Mouse (Mus musculus): ENCODE measurements around the gene Myf6. TPM values are rescaled to one million over a fixed set of nuclear protein-coding genes. Genes with fewer than 3 reads are reported as not detected.

Myf6 gene
- polyA plus RNA-seq (2015; fragmentation: Nextera tagmentation; extraction: Ambion mirVana), result 0.15 TPM in 1 of 2 replicates, not detected in the other

DNA sequence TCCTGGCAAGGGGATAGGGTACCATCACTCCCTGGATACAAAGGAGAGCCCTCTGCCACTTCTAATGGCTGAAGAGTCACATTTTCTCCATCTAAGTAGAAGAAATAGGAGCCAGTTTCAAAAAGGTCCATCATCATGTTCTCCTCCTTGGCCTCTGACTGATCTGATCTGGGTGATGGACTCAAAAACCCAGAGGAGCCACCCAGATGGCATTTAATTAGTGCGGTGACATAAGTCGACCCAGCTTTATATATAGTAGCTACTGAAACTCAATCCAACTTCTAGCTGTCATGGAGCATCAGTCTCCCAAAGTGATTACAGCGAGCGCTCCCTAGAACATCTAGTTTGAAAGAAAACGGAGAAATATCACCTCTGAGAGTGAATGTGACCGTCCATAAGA, at the start of gene Myf6:
Gene Myf6, minus strand, starts transcription at position 170 of the 400 bp plus-strand sequence.
- H3K36me3 ChIP-seq, result no peaks in the 10 kb centered on the region
- peak within 1 kb of the TSS; percentile 46 for H3K4me2 ChIP-seq
- no peak within 1 kb of the TSS for H3K27ac ChIP-seq (replicated peaks)
- H3K4me3 ChIP-seq, result 0 out of 2 replicates have a peak within 1 kb of the TSS, but pooled peaks have one; percentile 20
- H3K9me3 ChIP-seq, result no peaks in the 10 kb centered on the region
- H3K4me1 ChIP-seq (replicated peaks), result peaks cover 7% of the 10 kb centered on the region; the same call in 1 of the 2 replicates
- H3K27me3 ChIP-seq, result no peaks in the 10 kb centered on the region
- WGBS, result 91% methylated on average over 6 of the region's 6 CpGs
- H3K9ac ChIP-seq, result no peak within 1 kb of the TSS
- ATAC-seq (ENCODE audit: low read depth), result no peak

- Histone ChIP-seq H3K4me1 (replicated peaks) (no peaks in the 10 kb centered on the region), H3K9ac (no peak overlapping the region), H3K27me3 (no peaks in the 10 kb centered on the region), H3K27ac (replicated peaks) (no peak overlapping the region), H3K4me2 (no peak overlapping the region), H3K36me3 (no peaks in the 10 kb centered on the region), H3K4me3 (no peak overlapping the region), H3K9me3 (no peaks in the 10 kb centered on the region)
- 14% methylated on average over 1 of the region's 1 CpGs for WGBS
- no peak for ATAC-seq (ENCODE audit: low read depth)
Observed at GRCm38 (mm10) chr10:107543026-107543425, 48.5 kb upstream of the Myf6 start.

DNA sequence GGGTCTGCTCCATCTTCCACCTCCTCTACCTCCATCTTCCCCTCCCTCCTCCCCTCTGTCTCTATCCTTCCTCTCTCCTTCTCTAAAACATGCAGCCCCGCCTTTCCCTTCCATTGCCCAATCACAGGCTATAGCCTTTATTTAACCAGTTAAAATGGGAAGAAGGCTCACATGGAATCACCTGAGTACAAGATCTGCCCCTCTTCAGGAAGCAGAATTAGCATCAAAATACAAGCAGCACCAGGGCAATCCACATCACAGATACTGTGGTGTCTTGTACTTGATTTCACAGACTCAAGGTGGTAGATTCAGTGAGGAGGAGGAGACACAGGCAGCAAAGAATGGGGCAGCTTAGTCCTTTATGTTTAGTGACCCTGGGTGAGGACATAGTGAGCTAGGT, 34.2 kb upstream of the Myf6 start:
- Histone ChIP-seq H3K9me3 (no peaks in the 10 kb centered on the region), H3K4me3 (no peak overlapping the region), H3K9ac (no peak overlapping the region), H3K36me3 (no peaks in the 10 kb centered on the region), H3K27ac (replicated peaks) (no peak overlapping the region), H3K4me2 (no peak overlapping the region), H3K4me1 (replicated peaks) (no peaks in the 10 kb centered on the region), H3K27me3 (no peaks in the 10 kb centered on the region)
- WGBS, result 76% methylated on average over 1 of the region's 1 CpGs
- ATAC-seq (ENCODE audit: low read depth), result no peak

GRCm38 (mm10) chr10:107519216-107519615, 24.7 kb upstream of the Myf6 start:
- no peaks in the 10 kb centered on the region for H3K27me3 ChIP-seq
- H3K4me3 ChIP-seq, result no peak overlapping the region
- WGBS, result 86% methylated on average over 5 of the region's 5 CpGs
- H3K9ac ChIP-seq, result no peak overlapping the region
- no peaks in the 10 kb centered on the region for H3K4me1 ChIP-seq (replicated peaks)
- no peak for ATAC-seq (ENCODE audit: low read depth)
- H3K4me2 ChIP-seq, result no peak overlapping the region
- H3K36me3 ChIP-seq, result no peaks in the 10 kb centered on the region
- H3K27ac ChIP-seq (replicated peaks), result no peak overlapping the region
- H3K9me3 ChIP-seq, result no peaks in the 10 kb centered on the region

GRCm38 (mm10) chr10:107516641-107517040, 22.1 kb upstream of the Myf6 start:
- Histone ChIP-seq H3K4me3 (no peak overlapping the region), H3K4me2 (no peak overlapping the region), H3K9ac (no peak overlapping the region), H3K4me1 (replicated peaks) (no peaks in the 10 kb centered on the region), H3K36me3 (no peaks in the 10 kb centered on the region), H3K27me3 (no peaks in the 10 kb centered on the region), H3K27ac (replicated peaks) (no peak overlapping the region), H3K9me3 (no peaks in the 10 kb centered on the region)
- 71% methylated on average over 7 of the region's 7 CpGs for WGBS
- ATAC-seq (ENCODE audit: low read depth), result no peak

DNA sequence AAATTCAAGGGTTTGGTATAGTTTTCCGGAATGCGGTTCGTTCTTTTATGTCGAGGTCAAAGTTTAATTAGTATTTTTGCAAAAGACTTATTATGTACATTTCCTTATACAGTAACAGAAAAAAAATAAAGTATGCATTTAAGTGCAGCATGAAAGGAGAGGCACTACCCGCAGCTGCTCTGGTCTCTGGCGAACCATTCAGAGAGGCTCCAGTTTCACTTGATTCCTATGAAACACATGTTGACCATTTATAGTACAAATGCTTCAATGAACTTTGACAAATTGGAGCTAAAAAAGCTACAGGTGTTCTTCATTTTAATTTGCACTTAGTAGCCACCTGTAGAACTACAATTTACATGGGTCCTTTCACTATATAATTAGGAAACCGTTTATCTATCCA, 20.2 kb upstream of the Myf6 start:
- H3K9ac ChIP-seq, result no peak overlapping the region
- H3K4me1 ChIP-seq (replicated peaks), result no peaks in the 10 kb centered on the region
- no peaks in the 10 kb centered on the region for H3K36me3 ChIP-seq
- H3K27ac ChIP-seq (replicated peaks), result no peak overlapping the region
- no peak overlapping the region for H3K4me3 ChIP-seq
- WGBS, result 80% methylated on average over 7 of the region's 7 CpGs
- H3K4me2 ChIP-seq, result no peak overlapping the region
- H3K27me3 ChIP-seq, result no peaks in the 10 kb centered on the region
- H3K9me3 ChIP-seq, result no peaks in the 10 kb centered on the region
- ATAC-seq (ENCODE audit: low read depth), result no peak

GRCm38 (mm10) chr10:107506397-107506796, 11.9 kb upstream of the Myf6 start:
- no peak overlapping the region for H3K27ac ChIP-seq (replicated peaks)
- no peak overlapping the region for H3K4me2 ChIP-seq
- ATAC-seq (ENCODE audit: low read depth), result no peak
- no peaks in the 10 kb centered on the region for H3K9me3 ChIP-seq
- no peaks in the 10 kb centered on the region for H3K27me3 ChIP-seq
- WGBS, result 88% methylated on average over 2 of the region's 2 CpGs
- H3K4me1 ChIP-seq (replicated peaks), result no peaks in the 10 kb centered on the region
- no peaks in the 10 kb centered on the region for H3K36me3 ChIP-seq
- H3K9ac ChIP-seq, result no peak overlapping the region
- no peak overlapping the region for H3K4me3 ChIP-seq

- Histone ChIP-seq H3K27me3 (no peaks in the 10 kb centered on the region), H3K9me3 (no peaks in the 10 kb centered on the region), H3K27ac (replicated peaks) (no peak overlapping the region), H3K4me1 (replicated peaks) (no peaks in the 10 kb centered on the region), H3K36me3 (no peaks in the 10 kb centered on the region), H3K9ac (no peak overlapping the region), H3K4me3 (no peak overlapping the region), H3K4me2 (no peak overlapping the region)
- 82% methylated on average over 4 of the region's 4 CpGs for WGBS
- ATAC-seq (ENCODE audit: low read depth), result no peak
Observed at GRCm38 (mm10) chr10:107503430-107503829, 8.9 kb upstream of the Myf6 start.

GRCm38 (mm10) chr10:107502193-107502592, 7.7 kb upstream of the Myf6 start:
- H3K9ac ChIP-seq, result no peak overlapping the region
- H3K4me1 ChIP-seq (replicated peaks), result no peaks in the 10 kb centered on the region
- no peaks in the 10 kb centered on the region for H3K36me3 ChIP-seq
- H3K4me3 ChIP-seq, result no peak overlapping the region
- H3K4me2 ChIP-seq, result no peak overlapping the region
- H3K9me3 ChIP-seq, result no peaks in the 10 kb centered on the region
- no peak overlapping the region for H3K27ac ChIP-seq (replicated peaks)
- no peak for ATAC-seq (ENCODE audit: low read depth)
- WGBS, result 91% methylated on average over 7 of the region's 7 CpGs
- H3K27me3 ChIP-seq, result no peaks in the 10 kb centered on the region

DNA sequence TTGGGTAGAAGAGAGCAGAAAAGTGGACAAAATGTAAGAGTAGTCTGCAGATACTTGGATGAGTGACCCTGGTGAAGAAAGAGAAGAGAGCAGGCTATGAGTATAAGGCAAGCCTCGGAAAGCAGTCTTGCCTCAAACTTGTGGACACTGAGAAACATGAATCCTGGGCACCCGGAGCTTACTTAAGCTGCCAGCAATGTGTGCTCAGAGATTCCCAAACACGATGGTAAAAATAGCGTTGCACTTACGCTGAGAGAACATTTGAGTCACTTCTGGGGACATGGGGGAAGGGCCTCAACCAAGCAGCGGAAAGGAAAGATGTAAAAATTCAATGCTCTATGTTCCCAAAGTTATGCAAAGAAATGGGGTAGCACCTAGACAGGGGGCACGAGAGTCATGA, 5.1 kb upstream of the Myf6 start:
- no peak overlapping the region for H3K9ac ChIP-seq
- H3K4me3 ChIP-seq, result no peak overlapping the region
- no peaks in the 10 kb centered on the region for H3K27me3 ChIP-seq
- no peak overlapping the region for H3K27ac ChIP-seq (replicated peaks)
- 89% methylated on average over 7 of the region's 7 CpGs for WGBS
- no peaks in the 10 kb centered on the region for H3K9me3 ChIP-seq
- ATAC-seq (ENCODE audit: low read depth), result no peak
- no peak overlapping the region for H3K4me2 ChIP-seq
- H3K4me1 ChIP-seq (replicated peaks), result no peaks in the 10 kb centered on the region
- H3K36me3 ChIP-seq, result no peaks in the 10 kb centered on the region

DNA sequence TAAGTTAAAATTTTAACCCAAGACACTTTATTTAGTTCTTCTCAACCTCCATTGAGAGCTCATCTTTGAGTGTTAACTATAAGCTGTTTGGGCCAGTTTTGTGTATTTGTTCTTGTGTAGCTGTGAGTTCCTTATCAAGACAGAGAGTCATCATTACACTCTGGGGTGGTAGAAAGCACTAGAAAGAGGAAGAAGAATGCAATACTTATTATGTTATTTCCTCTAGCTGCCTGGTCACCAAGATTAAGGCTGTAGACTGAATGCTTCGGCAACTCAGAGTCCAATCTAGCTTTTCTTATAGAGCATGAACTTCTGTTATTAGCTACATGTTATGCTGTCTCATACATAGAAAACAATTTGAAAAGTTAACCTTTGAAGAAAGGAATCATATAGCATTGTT, 1.9 kb upstream of the Myf6 start:
- WGBS, result 95% methylated on average over 1 of the region's 1 CpGs
- no peak overlapping the region for H3K4me2 ChIP-seq
- no peak overlapping the region for H3K27ac ChIP-seq (replicated peaks)
- no peak for ATAC-seq (ENCODE audit: low read depth)
- peaks cover 7% of the 10 kb centered on the region; the same call in 1 of the 2 replicates for H3K4me1 ChIP-seq (replicated peaks)
- no peaks in the 10 kb centered on the region for H3K9me3 ChIP-seq
- H3K9ac ChIP-seq, result no peak overlapping the region
- no peak overlapping the region for H3K4me3 ChIP-seq
- no peaks in the 10 kb centered on the region for H3K36me3 ChIP-seq
- H3K27me3 ChIP-seq, result no peaks in the 10 kb centered on the region

DNA sequence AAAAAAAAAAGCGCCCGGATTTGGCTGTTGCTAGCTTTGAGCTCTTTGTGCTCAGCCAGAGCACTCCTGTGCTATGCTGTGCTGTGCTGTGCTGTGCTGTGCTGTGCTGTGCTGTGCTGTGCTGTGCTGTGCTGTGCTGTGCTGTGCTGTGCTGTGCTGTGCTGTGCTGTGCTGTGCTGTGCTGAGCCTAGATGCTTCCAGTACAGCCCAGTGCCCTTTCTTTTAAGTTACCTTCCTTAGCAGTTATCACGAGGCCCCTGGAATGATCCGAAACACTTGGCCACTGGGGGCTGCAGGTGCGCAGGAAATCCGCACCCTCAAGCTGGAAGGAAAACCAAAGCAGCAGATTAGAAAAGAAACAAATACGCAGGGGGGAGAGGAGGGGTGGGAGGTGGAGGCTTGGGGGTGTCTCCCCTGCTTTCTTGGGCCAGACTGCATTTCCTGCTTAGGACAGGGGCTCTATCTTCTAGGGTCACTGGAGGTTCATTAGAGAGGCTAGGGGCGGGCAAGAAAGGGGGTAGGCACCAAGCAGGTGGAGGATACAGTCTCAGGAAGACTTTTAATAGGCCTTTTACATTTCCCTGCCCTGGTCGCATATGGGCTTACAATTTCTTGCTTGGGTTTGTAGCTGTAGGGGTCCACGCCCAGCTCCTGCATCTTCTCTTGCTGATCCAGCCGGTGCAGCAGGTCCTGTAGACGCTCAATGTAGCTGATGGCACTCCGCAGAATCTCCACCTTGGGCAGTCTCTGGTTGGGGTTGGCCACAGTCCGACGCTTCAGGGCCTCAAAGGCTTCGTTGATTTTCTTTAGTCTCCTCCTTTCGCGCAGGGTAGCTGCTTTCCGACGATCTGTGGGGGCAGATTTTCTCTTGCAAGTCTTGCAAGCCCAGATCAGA, 710 bp downstream of the Myf6 start:
- Histone ChIP-seq H3K4me3 (peak overlapping the region; percentile 20; the same call in 1 of the 2 replicates), H3K27ac (replicated peaks) (no peak overlapping the region), H3K9ac (0 out of 2 replicates have a peak overlapping the region, but pooled peaks have one; percentile 27), H3K36me3 (no peaks in the 10 kb centered on the region), H3K27me3 (no peaks in the 10 kb centered on the region), H3K4me2 (peak overlapping the region; percentile 46), H3K9me3 (no peaks in the 10 kb centered on the region), H3K4me1 (replicated peaks) (peaks cover 7% of the 10 kb centered on the region; the same call in 1 of the 2 replicates)
- WGBS, result 57% methylated on average over 19 of the region's 20 CpGs
- peak; percentile 36; the same call in 1 of the 2 replicates for ATAC-seq (ENCODE audit: low read depth)
